Mouse (Mus musculus) brain, embryonic 18.5 days (tissue): ENCODE data around the gene Mob1a.
A peak's percentile ranks its signal among the peaks of the same experiment; 100 is the strongest.
"Not testable (repeated sequence)": the region's sequence is repeated elsewhere in the genome, so short reads cannot be mapped to it uniquely, and the experiment has no call there.

Source experiments
- DNase-seq: peaks from one replicate; pipeline ENCODE4 v3.0.0-alpha.2; 2012; ENCODE audit warnings: low read depth, low spot score

Gene Mob1a

DNA sequence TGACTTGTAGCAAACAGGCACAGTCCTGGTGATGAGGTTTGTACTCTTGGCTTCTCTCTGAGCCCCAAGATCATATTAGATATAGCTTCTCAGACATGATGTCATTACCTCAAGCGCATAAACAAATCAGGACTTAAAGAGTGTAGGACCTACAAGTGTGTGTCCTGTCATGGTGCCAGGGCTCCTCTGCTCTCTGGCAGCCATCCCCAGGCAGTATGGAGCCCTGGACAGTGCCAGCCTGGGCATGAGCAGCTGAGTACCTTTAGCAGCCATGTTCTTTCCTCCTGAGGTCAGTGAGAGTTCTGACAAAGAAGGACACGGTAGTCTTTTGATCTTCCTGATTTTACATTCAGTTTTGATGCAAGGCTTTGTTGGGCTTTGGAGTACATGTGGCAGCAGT, 17.1 kb downstream of the Mob1a start:
- no peak for DNase-seq

DNA sequence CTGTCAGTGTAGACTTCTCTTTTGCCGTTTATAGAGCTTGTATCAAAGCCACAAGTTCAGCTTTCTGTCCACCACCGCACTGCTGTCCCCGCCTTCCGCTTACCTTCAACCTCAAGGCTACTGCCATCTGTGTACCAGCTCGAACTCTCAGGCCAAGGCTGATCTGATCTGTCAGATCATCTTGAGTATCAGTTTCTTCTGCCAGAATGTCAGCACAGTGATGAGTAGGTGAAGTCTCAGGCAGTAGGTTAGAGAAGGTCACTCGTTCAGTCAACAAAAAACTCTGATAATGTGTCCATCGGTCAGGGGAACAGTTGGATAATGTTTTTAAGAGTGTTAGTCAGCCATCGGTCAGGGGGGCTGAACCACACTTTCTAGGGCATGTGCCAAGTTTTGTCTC, 19.5 kb downstream of the Mob1a start:
- not testable (repeated sequence) for DNase-seq

DNA sequence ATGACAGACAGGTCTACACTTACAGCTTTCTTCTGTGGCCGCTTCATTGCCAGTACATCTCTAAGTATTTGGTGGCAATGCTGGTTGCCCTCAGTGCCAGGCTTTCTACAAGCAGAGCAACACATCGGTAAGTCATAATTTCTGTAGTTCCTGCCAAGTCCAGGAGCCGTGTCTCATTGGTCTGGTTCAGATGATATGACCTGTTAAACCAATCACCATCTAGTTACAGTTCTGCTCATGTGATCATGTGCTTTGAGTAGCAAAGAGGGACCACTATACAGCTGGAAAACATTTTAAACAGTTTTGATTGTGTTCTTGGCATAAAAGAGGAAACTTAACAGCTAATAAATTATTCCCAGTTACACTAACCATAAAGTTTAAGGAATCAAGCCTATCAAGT, 22.1 kb downstream of the Mob1a start:
- DNase-seq: no peak

DNA sequence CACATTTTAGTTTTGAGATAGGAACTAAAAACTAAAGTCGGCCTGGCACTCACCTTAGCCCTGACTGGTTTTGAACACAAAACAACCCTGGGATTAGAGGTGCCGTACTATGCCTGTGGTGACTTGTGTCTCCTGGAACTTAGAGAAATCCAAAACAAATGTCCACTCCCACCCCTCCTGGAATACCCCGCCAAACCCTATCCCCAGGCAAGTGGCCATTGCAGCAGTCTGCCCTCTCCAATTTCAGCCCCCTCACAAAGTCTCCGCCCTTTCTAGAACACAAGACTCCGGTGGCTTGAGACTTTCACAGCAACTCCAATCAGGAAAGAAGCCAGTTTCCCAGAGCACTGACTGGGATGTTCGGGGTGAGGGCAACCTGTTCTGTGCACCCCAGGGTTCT, 23.1 kb downstream of the Mob1a start, which contains the start of gene Bola3:
TSS of gene Bola3 (plus strand) at position 275 of the 400 bp plus-strand sequence.
- DNase-seq: no peak

DNA sequence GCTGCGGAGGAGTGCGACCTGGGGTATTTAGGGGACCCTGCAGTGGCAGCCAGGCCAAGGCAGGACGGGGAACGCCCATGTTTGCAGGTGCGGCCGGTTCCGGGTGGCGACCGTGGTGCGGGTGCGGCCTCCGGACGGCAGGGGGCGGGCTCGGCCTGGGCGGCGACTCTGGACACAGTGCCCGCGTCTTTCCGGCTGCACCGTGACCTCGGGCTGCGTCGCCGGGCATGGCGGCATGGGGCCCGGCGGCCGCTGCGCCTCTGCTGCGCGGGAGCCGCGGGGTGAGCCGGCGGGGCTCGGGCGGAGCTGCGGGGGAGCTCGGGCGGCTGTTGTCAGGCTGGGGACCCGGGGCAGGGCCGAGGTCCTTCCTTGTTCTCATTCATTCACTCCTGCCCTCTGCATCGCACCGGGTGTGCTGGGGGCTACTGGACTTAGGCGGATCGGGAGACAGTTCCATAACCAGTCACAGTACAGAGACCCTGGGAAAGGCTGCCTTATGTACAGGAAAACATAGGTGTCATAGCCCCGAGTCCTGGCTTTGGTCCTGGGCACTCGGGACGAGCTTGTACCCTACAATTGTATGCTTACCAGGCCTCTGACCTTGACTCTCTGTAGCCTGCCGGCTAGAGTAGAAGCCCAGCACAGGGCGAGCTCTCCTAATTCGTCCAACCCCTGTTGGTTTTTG, 23.6 kb downstream of the Mob1a start:
- DNase-seq: peak; percentile 24

DNA sequence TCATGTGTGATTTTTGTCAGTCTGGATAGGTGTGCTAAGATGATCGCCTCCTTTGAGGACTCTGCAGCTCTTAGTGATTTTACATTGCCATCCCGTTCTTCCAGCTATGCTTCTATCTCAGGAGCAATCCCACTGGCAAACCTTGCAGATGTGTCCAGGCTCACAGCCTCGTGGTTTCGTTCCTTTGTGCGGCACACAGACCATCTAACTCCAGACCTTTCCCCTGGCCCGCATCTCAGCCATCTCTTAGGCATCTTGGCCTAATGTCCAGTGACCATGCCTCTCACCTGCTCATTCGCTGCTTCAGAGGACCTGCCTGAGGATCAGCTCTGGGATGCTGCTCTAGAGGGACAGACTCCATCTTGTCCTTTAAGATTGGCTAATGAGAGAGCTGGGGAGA, 24.4 kb downstream of the Mob1a start:
- DNase-seq: no peak

DNA sequence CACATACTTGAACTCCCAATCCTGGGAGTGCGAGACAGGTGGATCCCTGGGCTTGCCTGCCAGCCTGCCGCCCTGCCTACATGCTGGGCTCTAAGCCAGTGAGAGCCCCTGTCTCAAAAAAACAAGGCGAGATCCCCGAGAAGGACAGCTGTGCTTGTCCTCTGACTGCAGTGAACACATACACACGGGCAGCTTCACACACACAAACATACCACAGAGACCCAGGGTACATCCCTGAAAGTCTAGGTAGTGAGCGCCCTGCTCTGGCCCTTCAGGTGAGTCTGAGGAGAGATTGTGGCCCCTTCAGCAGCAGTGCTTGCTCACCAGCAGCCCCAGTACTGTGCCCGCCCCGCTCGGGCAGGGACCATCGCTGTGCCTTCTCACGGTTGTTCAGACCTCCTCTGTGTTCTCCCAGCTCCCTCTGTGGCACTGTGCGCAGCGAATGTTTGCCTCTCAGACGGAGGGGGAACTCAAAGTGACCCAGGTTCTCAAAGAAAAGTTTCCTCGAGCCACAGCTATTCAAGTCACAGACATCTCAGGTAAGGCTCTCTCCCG, 25.1 kb downstream of the Mob1a start:
- DNase-seq: no peak

DNA sequence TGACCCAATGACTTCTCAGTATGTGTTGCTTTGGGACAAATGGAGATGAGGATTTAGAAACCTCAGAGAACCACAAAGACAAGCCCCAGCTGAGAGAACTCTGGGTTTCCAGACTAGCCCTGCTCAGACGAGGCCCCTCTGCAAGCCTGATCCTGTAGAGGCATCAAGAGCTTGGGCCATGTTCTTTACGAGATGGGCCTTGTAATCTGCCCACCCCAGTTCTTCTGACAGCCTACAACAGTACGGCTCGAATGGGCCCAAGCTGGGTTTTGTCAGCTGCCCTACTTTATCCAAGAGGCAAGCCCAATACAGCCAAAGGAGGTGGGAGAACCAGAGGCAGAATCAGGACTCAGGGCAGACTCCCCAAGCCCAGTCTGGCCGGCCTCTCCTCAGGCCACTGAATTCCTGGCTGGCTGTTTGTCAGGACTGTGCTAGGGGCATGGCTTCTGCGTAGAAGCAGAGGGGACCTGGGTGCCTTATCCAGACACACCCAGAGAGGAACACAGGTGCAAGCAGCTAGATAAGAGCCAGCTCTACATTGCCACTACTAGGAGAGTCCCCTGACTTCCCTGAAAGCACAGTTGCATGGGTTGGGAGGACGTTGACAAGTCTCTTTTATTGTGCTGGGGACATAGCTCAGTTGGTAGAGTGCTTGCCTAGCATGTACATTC, 25.8 kb downstream of the Mob1a start:
- DNase-seq: no peak

DNA sequence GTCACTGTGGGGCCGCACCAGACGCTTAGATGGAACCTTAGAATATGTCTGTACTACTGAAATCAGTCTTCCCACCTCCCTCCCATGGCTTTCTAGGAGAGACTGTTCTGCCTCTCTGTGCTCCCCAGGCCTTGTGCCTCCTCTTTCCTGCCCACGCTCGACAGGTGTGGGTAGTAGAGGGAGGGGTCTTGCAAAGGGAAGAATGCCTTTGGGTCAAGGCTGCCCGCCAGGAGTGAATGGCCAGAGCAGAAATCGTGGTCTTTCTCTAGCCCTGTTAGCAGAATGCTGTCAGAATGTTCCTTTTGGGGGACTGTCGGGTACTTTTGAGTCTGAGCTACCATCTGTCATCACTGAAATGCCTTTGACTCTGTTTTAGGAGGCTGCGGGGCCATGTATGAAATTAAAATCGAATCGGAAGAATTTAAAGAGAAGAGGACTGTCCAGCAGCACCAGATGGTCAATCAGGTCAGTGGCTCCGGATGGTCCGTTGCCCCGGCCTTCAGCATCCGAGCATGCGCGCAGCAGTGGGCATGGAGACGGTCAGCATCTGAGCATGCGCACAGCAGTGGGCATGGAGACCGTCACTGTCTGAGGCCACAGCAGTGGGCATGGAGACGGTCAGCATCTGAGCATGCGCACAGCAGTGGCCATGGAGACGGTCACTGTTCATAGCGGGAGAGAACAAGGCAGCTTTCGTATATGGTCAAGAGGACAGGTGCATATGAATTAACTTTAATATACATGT, 27.0 kb downstream of the Mob1a start:
- no peak for DNase-seq

DNA sequence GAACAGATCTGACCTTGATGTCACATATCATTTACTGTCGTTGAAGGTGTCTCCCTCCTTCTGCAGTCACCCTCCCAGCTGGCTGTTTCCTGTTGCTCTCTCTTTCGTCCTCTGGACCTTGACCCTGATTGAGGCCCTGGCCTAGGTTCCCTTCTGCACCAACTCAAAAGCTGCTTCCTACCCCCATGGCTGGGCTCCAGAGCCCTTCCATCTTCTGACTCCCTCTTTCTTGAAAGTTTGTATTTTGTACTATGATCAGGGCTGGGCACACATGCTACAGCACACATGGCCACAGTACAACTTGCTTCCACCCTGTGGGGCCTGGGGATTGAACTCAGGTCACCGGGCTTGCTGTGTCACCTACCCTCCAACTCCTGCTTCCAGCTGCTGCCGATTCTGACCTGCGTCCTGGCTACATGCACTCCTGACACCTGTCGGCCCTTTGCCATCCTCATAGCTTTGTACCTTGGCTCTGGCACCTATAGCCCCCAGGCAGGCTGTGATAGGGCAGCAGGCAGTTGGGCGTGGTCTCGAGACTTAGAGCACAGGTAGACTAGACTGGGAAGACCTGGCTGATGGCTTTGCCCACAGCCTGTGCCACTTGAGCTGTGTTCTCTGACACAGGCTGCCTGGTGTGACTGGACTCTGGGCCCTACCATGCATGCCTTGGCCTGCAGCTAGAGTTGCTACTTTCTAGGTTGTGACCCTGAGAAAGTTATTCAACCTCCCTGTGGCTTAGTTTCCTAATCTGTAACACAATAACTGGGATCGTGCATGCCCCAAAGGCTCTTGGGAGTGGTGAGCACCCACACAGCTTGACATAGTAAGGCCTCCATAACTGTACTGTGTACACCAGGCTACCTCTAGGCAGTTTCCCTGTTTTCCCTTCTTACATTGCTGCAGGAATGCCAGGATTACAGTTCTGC, 29.3 kb downstream of the Mob1a start:
- no peak for DNase-seq

DNA sequence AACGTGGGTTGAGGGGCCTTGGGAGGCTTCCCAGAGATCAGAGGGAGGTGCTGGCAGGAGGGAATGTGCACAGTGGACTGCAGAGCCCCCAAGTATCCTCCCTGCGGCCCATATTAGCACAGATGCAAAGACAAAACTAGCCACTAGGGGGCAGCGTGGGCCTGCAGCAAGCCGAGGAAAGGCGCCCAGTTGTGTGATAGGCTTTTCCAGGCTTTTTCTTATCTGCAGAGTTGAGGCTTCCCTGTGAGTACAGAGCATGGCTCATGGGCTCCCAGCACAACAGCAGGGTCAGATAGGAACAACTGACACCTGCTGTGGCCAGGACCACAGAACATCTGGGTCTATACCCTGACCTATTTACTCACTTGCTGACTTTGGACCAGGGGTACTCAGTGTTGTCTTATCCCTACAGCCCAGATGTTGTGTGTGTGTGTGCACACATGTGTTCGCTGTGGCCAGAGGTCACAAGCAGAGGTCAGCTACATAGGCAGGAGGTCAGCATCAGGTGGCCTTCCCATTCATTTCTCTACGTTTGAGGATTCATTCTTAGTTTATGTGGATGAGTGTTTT, 30.8 kb downstream of the Mob1a start:
- peak; percentile 39 for DNase-seq

DNA sequence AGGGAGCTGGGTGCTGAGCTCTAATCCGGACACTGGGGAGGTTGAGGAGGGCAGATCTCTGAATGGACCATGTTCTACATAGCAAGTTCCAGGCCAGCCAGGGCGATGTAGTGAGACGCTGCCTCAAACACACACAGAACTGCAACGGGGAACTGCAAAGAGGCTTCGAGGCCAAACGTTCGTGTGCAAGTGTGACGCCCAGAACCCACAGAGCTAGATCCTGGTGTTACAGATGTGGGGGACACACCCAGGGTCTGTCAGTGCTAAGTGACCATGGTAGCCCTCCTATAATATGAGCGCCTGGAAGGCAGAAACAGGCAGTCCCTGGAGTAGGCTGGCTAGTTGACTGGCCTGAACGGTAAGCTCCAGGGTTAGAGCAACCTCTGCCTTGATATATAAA, 31.6 kb downstream of the Mob1a start:
- DNase-seq: no peak

DNA sequence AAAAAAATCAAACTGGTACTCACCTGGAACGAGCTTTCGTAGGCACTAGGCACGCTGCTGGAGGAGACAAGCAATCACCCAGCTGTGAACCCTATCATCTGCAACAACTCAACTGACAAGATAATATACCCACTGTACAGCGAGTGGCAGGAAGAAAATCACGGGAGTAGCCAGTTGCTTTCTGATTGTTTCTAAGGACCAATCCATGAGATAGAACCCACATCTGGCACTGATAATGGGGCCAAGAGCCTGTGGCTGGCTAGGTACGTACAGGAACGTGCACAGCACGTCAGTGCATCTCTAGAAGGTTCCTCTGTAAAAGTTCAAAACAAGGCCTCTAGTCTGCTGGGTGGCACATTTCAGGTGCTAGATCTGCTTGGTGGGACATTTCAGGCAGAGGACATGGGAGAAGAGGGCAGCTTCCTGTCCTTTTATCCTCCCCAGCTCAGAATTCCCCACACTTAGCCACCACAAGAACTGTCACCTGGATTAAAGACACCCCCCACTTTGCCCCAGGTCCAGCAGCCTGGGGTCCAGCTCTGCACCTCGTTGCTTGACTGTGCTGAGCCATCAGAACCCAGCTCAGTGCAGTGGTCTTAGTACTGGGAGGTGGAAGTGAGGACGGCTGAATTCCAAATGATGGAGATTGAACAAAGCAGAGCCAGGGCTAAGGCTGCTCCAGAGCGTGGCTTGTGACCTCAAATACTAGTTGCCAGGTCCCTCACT, 35.9 kb downstream of the Mob1a start:
- DNase-seq: no peak

DNA sequence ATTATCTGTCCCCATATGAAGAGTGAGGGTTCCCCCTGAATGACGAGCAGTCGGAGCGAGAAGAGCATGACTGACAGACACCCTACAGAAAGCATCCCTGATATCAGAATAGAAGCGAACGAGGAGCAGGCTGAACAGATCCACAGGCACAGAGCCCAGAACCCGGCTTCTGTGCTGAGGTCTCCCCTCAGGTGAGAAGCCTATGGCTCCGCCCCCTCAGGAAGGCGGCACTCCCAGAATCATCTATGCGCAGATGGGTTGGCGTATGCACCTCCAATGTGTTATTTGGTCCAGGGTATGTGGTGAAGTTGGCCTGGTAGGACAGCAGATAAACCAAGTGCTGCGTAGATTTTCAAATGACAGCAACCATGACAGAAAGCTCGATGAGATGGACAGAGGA, 37.3 kb downstream of the Mob1a start:
- DNase-seq: no peak

DNA sequence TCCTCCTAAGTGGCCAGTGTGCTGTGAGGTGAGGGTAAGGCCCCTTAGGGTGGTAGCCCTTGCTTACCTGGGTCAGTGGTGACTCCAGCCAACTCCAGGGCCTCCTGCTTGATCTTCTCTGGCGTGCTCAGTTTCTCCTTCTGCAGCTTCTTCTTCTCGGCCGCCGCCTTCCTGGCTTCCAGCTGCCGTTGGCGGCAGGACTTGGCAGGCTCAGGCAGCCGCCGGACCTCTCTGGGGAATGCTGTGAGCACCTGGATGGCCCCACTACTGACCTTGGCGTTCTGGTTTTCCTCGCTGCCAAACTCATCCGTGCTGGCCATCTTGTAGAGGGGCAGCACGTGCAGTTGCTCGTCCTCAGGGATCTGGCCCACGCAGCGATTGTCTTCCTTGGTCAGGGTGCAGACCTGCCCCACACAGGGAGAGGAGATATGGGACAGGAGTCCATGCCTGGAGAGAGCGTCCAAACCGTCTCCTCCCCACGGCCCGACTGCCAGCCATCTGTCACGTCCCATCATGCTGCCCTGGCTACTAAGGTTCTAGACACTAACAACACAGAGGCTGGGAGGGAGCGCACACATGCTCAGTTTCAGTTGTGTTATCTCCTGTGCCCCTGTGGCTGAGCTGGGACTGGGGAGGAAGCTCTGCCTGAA, 44.6 kb downstream of the Mob1a start:
- DNase-seq: no peak

DNA sequence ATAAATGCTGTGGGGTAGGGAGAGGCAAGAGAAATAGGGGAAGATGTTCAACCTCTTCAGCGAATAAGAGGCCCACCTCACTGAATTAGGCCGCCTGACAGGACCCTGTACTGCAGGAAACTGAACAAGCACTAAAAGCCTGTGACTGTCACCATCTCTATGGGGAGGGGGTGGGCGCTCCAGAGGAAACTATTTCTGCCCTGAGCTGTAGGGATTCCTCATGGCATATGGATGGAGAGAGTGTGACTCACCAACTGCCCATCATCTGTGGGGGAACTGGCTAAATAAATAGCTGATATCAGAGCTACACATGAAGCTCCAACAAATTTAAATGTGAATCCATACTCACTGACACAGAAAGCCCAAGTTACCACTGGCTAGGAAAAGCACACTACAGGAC, 45.5 kb downstream of the Mob1a start:
- no peak for DNase-seq

DNA sequence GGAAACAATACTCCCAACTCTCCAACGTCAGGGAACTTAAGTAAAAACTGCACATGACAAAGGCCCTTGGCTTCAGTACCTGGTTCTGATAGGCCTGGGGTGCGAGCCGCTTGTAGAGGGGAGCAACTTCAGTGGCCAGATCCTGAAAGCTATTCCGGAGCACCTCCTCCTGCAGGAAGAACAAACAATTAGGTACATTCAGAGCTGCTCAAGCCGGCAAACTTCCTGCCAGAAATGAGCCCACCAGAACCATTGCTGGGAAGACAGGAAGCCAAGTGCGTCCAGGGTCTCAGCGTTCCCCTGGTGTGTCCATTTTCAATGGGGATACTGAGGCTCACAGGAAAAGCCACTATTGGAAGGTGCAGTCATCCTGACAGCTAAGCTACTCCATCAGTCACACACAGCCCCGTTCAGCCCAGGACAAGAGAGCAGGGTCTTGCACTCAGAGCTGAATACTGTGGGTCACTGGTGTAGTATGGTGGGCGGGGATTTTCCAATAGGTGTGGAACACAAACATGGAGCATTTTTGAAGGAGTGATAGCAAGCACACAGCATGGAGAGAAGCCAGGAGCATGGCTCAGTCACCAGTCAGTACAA, 48.0 kb downstream of the Mob1a start:
- DNase-seq: no peak

DNA sequence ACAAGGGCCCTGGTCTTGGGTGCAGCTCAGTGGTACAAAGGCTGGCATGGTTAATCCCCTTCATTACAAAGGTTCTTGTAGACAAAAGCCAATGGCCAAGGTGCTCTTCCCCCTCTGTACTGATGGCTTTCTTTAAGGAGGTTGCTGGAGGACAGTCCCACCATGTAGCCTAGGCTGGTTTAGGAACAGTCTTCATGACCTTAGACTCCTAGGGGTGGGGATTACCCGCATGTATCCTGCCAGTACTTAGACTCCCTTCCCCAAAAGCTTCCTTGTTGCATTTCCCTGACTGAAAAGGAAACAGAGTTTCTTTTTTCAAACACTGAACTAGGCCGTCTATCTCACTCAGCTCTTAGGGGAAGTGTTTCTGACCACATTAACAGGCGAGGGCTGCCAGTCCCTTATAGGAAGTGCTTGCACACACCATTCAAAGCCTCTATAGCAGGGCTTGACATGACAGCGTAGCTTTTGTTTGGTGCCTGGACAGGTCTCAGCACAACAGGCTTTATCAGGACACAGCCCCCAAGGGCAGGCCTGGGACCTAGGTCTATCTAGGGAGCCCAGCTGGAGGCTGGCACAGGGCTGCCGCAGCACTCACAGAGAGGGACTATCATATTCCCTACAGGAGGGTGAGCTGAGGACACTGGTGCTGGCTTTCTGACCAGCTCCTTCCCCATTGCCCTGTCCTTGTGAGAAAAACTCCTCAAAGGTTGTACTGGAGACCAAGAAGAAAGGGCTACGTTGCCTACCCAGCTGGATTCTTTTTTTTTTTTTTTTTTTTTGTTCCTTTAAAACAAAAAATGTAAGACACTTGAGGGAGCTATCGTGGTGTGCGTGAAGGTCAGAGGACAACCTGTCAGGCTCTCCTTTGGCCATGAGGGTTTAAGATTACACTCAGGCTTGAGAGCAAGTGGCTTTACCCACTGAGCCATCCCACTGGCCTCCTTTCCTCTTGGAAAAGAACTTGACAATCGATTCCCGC, 56.0 kb downstream of the Mob1a start:
- no peak for DNase-seq
